Mouse (Mus musculus): ENCODE data around the gene Fam162a. TPM values are rescaled to one million over a fixed set of nuclear protein-coding genes. Genes with fewer than 3 reads are reported as not detected.

Gene Fam162a
- polyA plus RNA-seq, 1 experiment from 2014 or later, result 619 TPM

Other genes starting within 250 kb of the Fam162a start
- 0.15 and 0.22 TPM in 2 replicates for gene Parp14, start 200.1 kb downstream of the Fam162a start, polyA plus RNA-seq (2016; fragmentation: Nextera tagmentation; extraction: Ambion mirVana)
- 1.9 and 4.2 TPM in 2 replicates for gene Parp9, start 133.1 kb downstream of the Fam162a start, polyA plus RNA-seq (2016; fragmentation: Nextera tagmentation; extraction: Ambion mirVana)
- gene Dtx3l, start 132.4 kb downstream of the Fam162a start, polyA plus RNA-seq (2016; fragmentation: Nextera tagmentation; extraction: Ambion mirVana), result 2.0 and 2.9 TPM in 2 replicates
- 51.8 and 60.5 TPM in 2 replicates for gene Kpna1, start 92.8 kb downstream of the Fam162a start, polyA plus RNA-seq (2016; fragmentation: Nextera tagmentation; extraction: Ambion mirVana)
- 5.4 and 5.9 TPM in 2 replicates for gene Wdr5b, start 30.4 kb downstream of the Fam162a start, polyA plus RNA-seq (2016; fragmentation: Nextera tagmentation; extraction: Ambion mirVana)
- 101 and 102 TPM in 2 replicates for gene Ccdc58, start 91 bp upstream of the Fam162a start, polyA plus RNA-seq (2016; fragmentation: Nextera tagmentation; extraction: Ambion mirVana)
- not detected in 2 replicates for gene Csta1, start 59.6 kb upstream of the Fam162a start, polyA plus RNA-seq (2016; fragmentation: Nextera tagmentation; extraction: Ambion mirVana)
- not detected in 2 replicates for gene Stfa2l1, start 85.2 kb upstream of the Fam162a start, polyA plus RNA-seq (2016; fragmentation: Nextera tagmentation; extraction: Ambion mirVana)
- not detected in 2 replicates for gene Gm5483, start 112.6 kb upstream of the Fam162a start, polyA plus RNA-seq (2016; fragmentation: Nextera tagmentation; extraction: Ambion mirVana)
- gene Gm5416, start 138.8 kb upstream of the Fam162a start, polyA plus RNA-seq (2016; fragmentation: Nextera tagmentation; extraction: Ambion mirVana), result not detected in 2 replicates
- gene 2010005H15Rik, start 149.9 kb upstream of the Fam162a start, polyA plus RNA-seq (2016; fragmentation: Nextera tagmentation; extraction: Ambion mirVana), result not detected in 2 replicates
- gene Stfa1, start 205.4 kb upstream of the Fam162a start, polyA plus RNA-seq (2016; fragmentation: Nextera tagmentation; extraction: Ambion mirVana), result 0.25 TPM in 1 of 2 replicates, not detected in the other

Data from heart, embryonic 10.5 days (tissue).